Mouse (Mus musculus) gonadal fat pad, adult 2 months (tissue): ENCODE results near the gene Olfr294. TPM values are rescaled to one million over a fixed set of nuclear protein-coding genes. Genes with fewer than 3 reads are reported as not detected.

Experiments
- DNase-seq: peaks from one replicate; pipeline ENCODE4 v3.0.0-alpha.2; 2012; ENCODE audit warnings: low read depth
- polyA plus RNA-seq: library from polyadenylated mRNA; depleted of rRNA; stranded (reverse); fragments of >200 nt; gene quantifications from 2 replicates; pipeline ENCODE4 v1.2.3, GENCODE M21; 2012; rRNA removed

The Olfr294 gene
- polyA plus RNA-seq, result not detected in 2 replicates

DNA sequence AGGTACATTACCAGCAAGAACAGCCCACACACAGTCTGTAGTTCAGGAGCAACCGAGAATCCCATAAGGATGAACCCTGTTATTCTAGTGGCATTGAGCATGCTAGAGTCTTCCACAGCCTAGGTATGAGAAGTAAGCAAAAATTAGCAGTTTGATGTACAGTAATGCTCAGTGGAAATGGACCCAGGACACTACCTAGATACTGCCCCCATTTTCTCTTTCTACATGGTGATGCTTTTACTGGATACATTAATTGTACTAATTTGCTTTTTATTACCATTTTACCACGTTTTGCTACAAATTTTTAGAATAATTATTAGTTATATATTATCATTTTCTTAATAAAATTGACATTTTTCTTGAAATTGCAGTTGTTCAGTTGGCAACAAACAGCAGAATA, at the start of gene Olfr294:
Gene Olfr294, minus strand, starts transcription at position 101 of the 400 bp plus-strand sequence.
- DNase-seq, result no peak

DNA sequence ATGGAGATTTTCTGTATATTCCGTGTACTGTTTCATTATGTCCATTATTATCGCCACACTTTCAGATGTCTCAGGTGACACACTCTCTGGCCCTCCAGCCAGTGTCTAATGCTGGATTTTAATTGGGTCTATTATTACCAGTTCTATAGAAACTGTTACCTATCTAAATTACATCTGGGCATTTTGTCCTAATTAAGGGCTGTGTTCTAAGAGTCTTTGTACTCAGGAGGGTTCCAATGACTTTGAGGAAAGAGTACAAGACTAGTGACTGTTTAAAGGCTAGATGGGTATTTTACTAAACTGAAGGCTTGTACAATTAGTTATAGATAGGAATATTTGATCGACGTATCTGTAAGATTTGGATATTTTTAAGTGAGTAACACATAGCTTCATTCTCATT, 32.3 kb upstream of the Olfr294 start, which contains the start of gene Olfr293:
Gene Olfr293, plus strand, starts transcription at position 301 of the 400 bp plus-strand sequence.
- DNase-seq, result no peak

GRCm38 (mm10) chr7:86583562-86583961, 32.9 kb downstream of the Olfr294 start, which contains the start of gene Olfr295:
Gene Olfr295, plus strand, starts transcription at chr7:86583862.
- no peak for DNase-seq

Other genes starting within 250 kb of the Olfr294 start
- not detected in 2 replicates for gene Olfr305, start 249.7 kb downstream of the Olfr294 start, polyA plus RNA-seq
- not detected in 2 replicates for gene Olfr304, start 230.0 kb downstream of the Olfr294 start, polyA plus RNA-seq
- gene Olfr303, start 218.9 kb downstream of the Olfr294 start, polyA plus RNA-seq, result not detected in 2 replicates
- not detected in 2 replicates for gene Olfr301, start 212.8 kb downstream of the Olfr294 start, polyA plus RNA-seq
- gene Olfr299, start 156.7 kb downstream of the Olfr294 start, polyA plus RNA-seq, result not detected in 2 replicates
- not detected in 2 replicates for gene Olfr298, start 124.2 kb downstream of the Olfr294 start, polyA plus RNA-seq
- not detected in 2 replicates for gene Olfr297, start 96.7 kb downstream of the Olfr294 start, polyA plus RNA-seq
- not detected in 2 replicates for gene Olfr295, start 32.8 kb downstream of the Olfr294 start, polyA plus RNA-seq
- gene Olfr293, start 32.4 kb upstream of the Olfr294 start, polyA plus RNA-seq, result not detected in 2 replicates
- gene Olfr292, start 71.7 kb upstream of the Olfr294 start, polyA plus RNA-seq, result not detected in 2 replicates
- 16.9 and 24.6 TPM in 2 replicates for gene Folh1, start 159.3 kb upstream of the Olfr294 start, polyA plus RNA-seq
- gene Vmn2r77, start 178.4 kb upstream of the Olfr294 start, polyA plus RNA-seq, result not detected in 2 replicates